In the genomic region with DNA sequence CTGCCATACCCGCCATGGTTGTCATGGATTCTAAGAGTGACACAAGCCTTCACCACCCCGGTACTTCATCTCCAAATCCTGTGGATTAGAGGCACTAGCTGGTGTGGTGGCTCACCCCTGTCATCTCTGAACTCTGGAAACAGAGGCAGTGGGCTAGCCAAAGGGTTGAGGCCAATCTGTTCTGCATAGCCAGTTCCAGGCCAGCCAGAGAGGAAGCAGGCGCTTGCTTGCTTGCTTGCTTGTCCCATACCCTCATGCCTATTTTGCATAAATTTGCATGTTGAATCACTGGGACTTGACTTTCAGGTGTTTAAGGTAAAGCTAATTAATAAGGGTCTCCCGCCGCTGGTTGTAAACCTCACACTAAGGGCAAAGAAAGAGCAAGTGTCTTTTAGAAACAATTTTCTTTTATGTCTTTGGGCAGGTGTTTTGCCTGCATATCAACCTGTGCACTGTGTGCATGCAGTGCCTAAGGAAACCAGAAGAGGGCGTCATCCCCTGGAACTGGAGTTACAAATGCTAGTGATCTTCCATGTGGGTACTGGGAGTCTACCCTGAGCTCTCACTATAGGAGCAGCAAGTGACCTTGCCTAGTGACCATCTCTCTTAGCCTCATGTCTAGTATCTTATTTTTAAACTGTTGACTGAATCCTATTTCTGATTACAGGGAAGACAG, we compare ENCODE assay signal across 16 mouse cellular contexts.
DNase-seq lines count a peak whose midpoint lies in the region; ATAC-seq and TF ChIP-seq lines count a peak whose summit lies in the region.
"Had no signal": no experiment of that assay in that cellular context is flagged by ENCODE, and none has a peak within 500 bp of the region (broad histone marks: within the 10 kb centered on the region; RNA-seq: fewer than 3 reads in every experiment).

No protein-coding gene starts in this region.

- no peaks in the 10 kb centered on the region for H3K36me3 ChIP-seq in forebrain, postnatal 0 days (ENCODE audit: insufficient read depth)
- no peaks in the 10 kb centered on the region for H3K36me3 ChIP-seq in forebrain, embryonic 10.5 days (replicated peaks)
- H3K36me3 ChIP-seq in midbrain, postnatal 0 days (ENCODE audit: insufficient read depth, low read length), result no peaks in the 10 kb centered on the region
- H3K36me3 ChIP-seq in midbrain, embryonic 13.5 days, result no peaks in the 10 kb centered on the region
- H3K36me3 ChIP-seq: forebrain, embryonic 15.5 days; kidney, embryonic 15.5 days; limb, embryonic 13.5 days; midbrain, embryonic 15.5 days had no signal

- no peaks in the 10 kb centered on the region for H3K4me1 ChIP-seq in forebrain, postnatal 0 days (ENCODE audit: insufficient read depth)
- peaks cover 10% of the 10 kb centered on the region for H3K4me1 ChIP-seq in forebrain, embryonic 10.5 days
- no peaks in the 10 kb centered on the region for H3K4me1 ChIP-seq in midbrain, postnatal 0 days (ENCODE audit: insufficient read depth, low read length)
- H3K4me1 ChIP-seq in midbrain, embryonic 13.5 days (replicated peaks), result peaks cover 9% of the 10 kb centered on the region

- WGBS in forebrain, postnatal 0 days, result 73% methylated on average over 6 of the region's 6 CpGs
- WGBS in forebrain, embryonic 10.5 days, result 78% methylated on average over 6 of the region's 6 CpGs
- WGBS in midbrain, postnatal 0 days, result 80% methylated on average over 6 of the region's 6 CpGs
- WGBS in midbrain, embryonic 13.5 days, result 77% methylated on average over 6 of the region's 6 CpGs

- no peak for ATAC-seq in forebrain, postnatal 0 days
- ATAC-seq in midbrain, postnatal 0 days (ENCODE audit: low FRiP score), result no peak
- ATAC-seq in midbrain, embryonic 13.5 days, result no peak
- ATAC-seq in monocyte, adult 5-6 weeks (replicated peaks; ENCODE audit: insufficient number of reproducible peaks, low FRiP score, low TSS enrichment, poor library complexity, severe bottlenecking), result no peak
- ATAC-seq: forebrain, embryonic 15.5 days; midbrain, embryonic 15.5 days had no signal

- no peaks in the 10 kb centered on the region for H3K9me3 ChIP-seq in forebrain, postnatal 0 days (ENCODE audit: low read length)
- H3K9me3 ChIP-seq in forebrain, embryonic 10.5 days, result no peaks in the 10 kb centered on the region
- H3K9me3 ChIP-seq in midbrain, postnatal 0 days (ENCODE audit: low read length), result no peaks in the 10 kb centered on the region
- no peaks in the 10 kb centered on the region for H3K9me3 ChIP-seq in midbrain, embryonic 13.5 days
- H3K9me3 ChIP-seq: forebrain, embryonic 15.5 days; kidney, embryonic 15.5 days; midbrain, embryonic 15.5 days had no signal

- H3K27ac ChIP-seq in forebrain, postnatal 0 days (ENCODE audit: low read depth, low read length), result no peak overlapping the region
- no peak overlapping the region for H3K27ac ChIP-seq in forebrain, embryonic 10.5 days
- H3K27ac ChIP-seq in midbrain, postnatal 0 days (ENCODE audit: low read depth, low read length), result no peak overlapping the region
- no peak overlapping the region for H3K27ac ChIP-seq in midbrain, embryonic 13.5 days
- H3K27ac ChIP-seq: forebrain, embryonic 15.5 days; kidney, embryonic 15.5 days; limb, embryonic 13.5 days; midbrain, embryonic 15.5 days had no signal

- no peak overlapping the region for H3K4me3 ChIP-seq in forebrain, postnatal 0 days (ENCODE audit: low read depth, low read length)
- no peak overlapping the region for H3K4me3 ChIP-seq in forebrain, embryonic 10.5 days
- H3K4me3 ChIP-seq in midbrain, postnatal 0 days (ENCODE audit: low read depth, low read length), result no peak overlapping the region
- no peak overlapping the region for H3K4me3 ChIP-seq in midbrain, embryonic 13.5 days (replicated peaks)
- H3K4me3 ChIP-seq: forebrain, embryonic 15.5 days; kidney, embryonic 15.5 days; limb, embryonic 13.5 days; midbrain, embryonic 15.5 days had no signal

- H3K9ac ChIP-seq in forebrain, postnatal 0 days, result no peak overlapping the region
- H3K9ac ChIP-seq in midbrain, postnatal 0 days (replicated peaks; ENCODE audit: low read length, poor library complexity, severe bottlenecking), result no peak overlapping the region
- H3K9ac ChIP-seq in midbrain, embryonic 13.5 days (replicated peaks), result no peak overlapping the region
- H3K9ac ChIP-seq: forebrain, embryonic 15.5 days; kidney, embryonic 15.5 days; limb, embryonic 13.5 days; midbrain, embryonic 15.5 days had no signal

- peak; percentile 40; the same call in 1 of the 2 replicates for TF ChIP-seq CTCF in forebrain, postnatal 0 days (IDR thresholded peaks at IDR 0.05; ENCODE audit: low read depth)
- TF ChIP-seq CTCF in midbrain, postnatal 0 days (IDR thresholded peaks at IDR 0.05), result peak; percentile 53

- H3K4me2 ChIP-seq in forebrain, postnatal 0 days (ENCODE audit: low read depth), result no peak overlapping the region
- no peak overlapping the region for H3K4me2 ChIP-seq in midbrain, postnatal 0 days (ENCODE audit: low read depth, low read length, poor library complexity, severe bottlenecking)
- no peak overlapping the region for H3K4me2 ChIP-seq in midbrain, embryonic 13.5 days (replicated peaks)
- H3K4me2 ChIP-seq: forebrain, embryonic 15.5 days; kidney, embryonic 15.5 days; limb, embryonic 13.5 days; midbrain, embryonic 15.5 days had no signal

- H3K27me3 ChIP-seq in forebrain, postnatal 0 days (ENCODE audit: insufficient read depth, low read length), result no peaks in the 10 kb centered on the region
- no peaks in the 10 kb centered on the region for H3K27me3 ChIP-seq in forebrain, embryonic 10.5 days (ENCODE audit: poor library complexity, severe bottlenecking)
- H3K27me3 ChIP-seq in midbrain, postnatal 0 days (ENCODE audit: insufficient read depth, low read length), result no peaks in the 10 kb centered on the region
- no peaks in the 10 kb centered on the region for H3K27me3 ChIP-seq in midbrain, embryonic 13.5 days
- H3K27me3 ChIP-seq: forebrain, embryonic 15.5 days; kidney, embryonic 15.5 days; midbrain, embryonic 15.5 days had no signal

- no peak for DNase-seq in forebrain, postnatal 0 days
- no peak for DNase-seq in forebrain, embryonic 10.5 days (ENCODE audit: extremely low spot score, low spot score)
- peak; percentile 26 for DNase-seq in kidney, adult 9 months
- DNase-seq in kidney, postnatal 10 days, result no peak
- no peak for DNase-seq in midbrain, postnatal 0 days (ENCODE audit: low spot score)
- DNase-seq in mesoderm, embryonic 11.5 days (ENCODE audit: low read depth, low spot score), result peak; percentile 12
- DNase-seq: cerebellum, adult 11-12 months; cerebellum, postnatal 25 days; heart, postnatal 14 days; lung, adult 2 months had no signal

Comparison
In these comparisons a context has a peak if more than half of its experiments do, and no peak if none do; other contexts are left out.
1. DNase-seq: peak in kidney, adult 9 months (single experiment) and mesoderm, embryonic 11.5 days (single experiment); none in forebrain, postnatal 0 days (single experiment), forebrain, embryonic 10.5 days (single experiment), kidney, postnatal 10 days (single experiment) and midbrain, postnatal 0 days (single experiment).